Mouse (Mus musculus): ENCODE data around the gene Ttll4. TPM values are rescaled to one million over a fixed set of nuclear protein-coding genes. Genes with fewer than 3 reads are reported as not detected.

Gene Ttll4
- polyA plus RNA-seq, 1 experiment = 137 TPM

DNA sequence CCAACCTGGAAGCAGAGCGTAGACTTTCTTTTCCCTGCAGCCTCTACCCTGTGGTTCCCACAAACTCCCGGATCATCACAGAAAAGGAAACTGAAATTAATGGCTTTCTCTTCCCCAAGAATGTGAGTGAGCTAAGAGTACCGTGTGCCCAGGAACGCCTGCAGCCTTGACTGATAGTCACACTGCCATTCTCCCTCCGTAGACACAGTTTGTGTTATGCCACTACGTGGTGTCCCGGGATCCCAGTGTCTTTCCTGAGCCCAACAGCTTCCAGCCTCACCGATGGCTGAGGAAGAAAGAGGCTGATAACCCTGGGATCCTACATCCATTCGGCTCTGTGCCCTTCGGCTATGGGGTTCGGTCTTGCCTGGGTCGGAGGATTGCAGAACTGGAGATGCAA lies 75.4 kb downstream of the Ttll4 start:
- no peak overlapping the region for H3K4me3 ChIP-seq (ENCODE audit: insufficient read depth, low read depth, low read length)
- 90% methylated on average over 12 of the region's 12 CpGs for WGBS
- no peaks in the 10 kb centered on the region for H3K4me1 ChIP-seq (ENCODE audit: control insufficient read depth, insufficient read depth, low read length)
- no peak overlapping the region for H3K27ac ChIP-seq (ENCODE audit: insufficient read depth, low read depth, low read length)
- TF ChIP-seq POLR2A (IDR thresholded peaks at IDR 0.05; ENCODE audit: insufficient read depth, low read depth, low read length) (no peak), CTCF (IDR thresholded peaks at IDR 0.05; ENCODE audit: insufficient read depth, low read depth, low read length) (no peak)

- Histone ChIP-seq H3K4me1 (ENCODE audit: control insufficient read depth, insufficient read depth, low read length) (no peaks in the 10 kb centered on the region), H3K27ac (ENCODE audit: insufficient read depth, low read depth, low read length) (no peak overlapping the region), H3K4me3 (ENCODE audit: insufficient read depth, low read depth, low read length) (no peak overlapping the region)
- WGBS = 78% methylated on average over 7 of the region's 7 CpGs
- TF ChIP-seq POLR2A (IDR thresholded peaks at IDR 0.05; ENCODE audit: insufficient read depth, low read depth, low read length) = no peak
Measured at GRCm38 (mm10) chr1:74737500-74737899, 76.0 kb downstream of the Ttll4 start.

DNA sequence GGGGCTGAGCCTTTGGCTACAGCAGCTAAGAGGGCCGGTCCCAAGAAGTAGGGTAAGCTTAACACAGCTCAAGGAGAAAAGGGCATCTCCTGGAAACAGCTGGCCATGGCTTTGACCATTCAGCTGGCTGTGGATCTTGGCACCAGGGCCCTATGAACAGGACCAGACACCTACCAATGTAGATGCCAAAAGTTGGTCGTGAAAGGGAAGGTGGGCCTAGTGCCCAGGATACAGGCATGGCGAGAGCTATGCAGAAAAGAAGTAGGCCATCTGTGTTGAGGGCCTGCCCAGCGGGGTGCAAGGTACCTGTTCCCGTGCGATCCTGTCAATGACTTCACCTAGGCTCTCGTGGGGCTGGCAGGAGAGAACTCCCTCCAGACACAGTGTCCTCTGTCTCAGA lies 79.3 kb downstream of the Ttll4 start:
- Histone ChIP-seq H3K4me1 (ENCODE audit: control insufficient read depth, insufficient read depth, low read length) (no peaks in the 10 kb centered on the region), H3K4me3 (ENCODE audit: insufficient read depth, low read depth, low read length) (no peak overlapping the region), H3K27ac (ENCODE audit: insufficient read depth, low read depth, low read length) (no peak overlapping the region)
- TF ChIP-seq CTCF (IDR thresholded peaks at IDR 0.05; ENCODE audit: insufficient read depth, low read depth, low read length) (no peak), POLR2A (IDR thresholded peaks at IDR 0.05; ENCODE audit: insufficient read depth, low read depth, low read length) (no peak)
- 81% methylated on average over 7 of the region's 7 CpGs for WGBS

DNA sequence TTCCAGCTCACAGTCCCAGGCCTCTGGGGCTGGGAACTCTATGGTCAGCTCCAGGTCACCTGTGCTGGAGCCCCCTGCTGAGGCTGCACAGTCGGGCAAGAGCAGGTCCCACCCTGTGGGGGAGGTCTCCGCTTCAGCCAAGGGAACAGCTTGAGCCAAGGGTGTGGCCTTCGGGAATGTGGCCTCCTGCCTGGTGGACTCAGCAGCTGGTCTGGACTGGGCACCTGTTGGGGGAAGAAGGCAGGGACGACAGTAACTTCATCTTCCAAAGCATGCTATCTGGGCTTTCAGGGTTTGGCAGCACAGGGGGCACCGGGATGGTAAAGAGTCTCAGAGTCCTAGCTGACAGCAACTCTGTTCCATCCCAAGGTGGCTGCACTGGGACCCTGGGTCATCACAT lies 85.8 kb downstream of the Ttll4 start:
- 84% methylated on average over 5 of the region's 5 CpGs for WGBS
- Histone ChIP-seq H3K4me1 (ENCODE audit: control insufficient read depth, insufficient read depth, low read length) (peaks cover 9% of the 10 kb centered on the region), H3K4me3 (ENCODE audit: insufficient read depth, low read depth, low read length) (no peak overlapping the region), H3K27ac (ENCODE audit: insufficient read depth, low read depth, low read length) (no peak overlapping the region)
- TF ChIP-seq POLR2A (IDR thresholded peaks at IDR 0.05; ENCODE audit: insufficient read depth, low read depth, low read length) = no peak
- no peak for TF ChIP-seq CTCF (IDR thresholded peaks at IDR 0.05; ENCODE audit: insufficient read depth, low read depth, low read length)

DNA sequence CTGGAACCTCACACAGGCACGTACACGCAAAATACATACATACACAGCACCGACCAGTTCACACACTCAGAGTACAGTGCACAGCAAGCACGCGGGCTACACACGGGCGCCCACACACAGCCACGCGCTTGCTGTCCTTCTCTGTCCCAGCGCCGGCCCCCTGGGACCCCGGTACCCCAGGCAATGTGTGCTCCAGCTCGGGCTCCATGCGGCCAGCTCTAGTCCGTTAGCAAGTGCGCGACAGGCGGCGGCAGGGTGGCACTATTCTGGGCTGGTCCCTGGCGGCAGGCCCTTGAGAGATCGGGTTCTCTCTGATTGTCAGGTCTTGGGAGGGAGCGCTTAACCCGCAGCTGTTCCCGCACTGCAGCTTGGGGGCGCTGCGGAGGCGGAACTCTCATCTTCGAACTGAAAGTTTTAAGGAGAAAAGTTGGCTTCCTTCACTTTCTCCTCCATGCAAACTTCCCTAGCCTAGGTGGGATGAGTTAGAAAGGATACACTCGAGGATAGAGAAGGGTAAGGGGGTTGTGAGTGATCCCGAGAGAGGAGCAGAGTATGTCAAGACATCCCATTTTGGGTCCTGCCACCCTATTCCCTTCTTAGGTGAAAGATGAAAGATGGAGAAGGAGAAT lies 87.2 kb downstream of the Ttll4 start, which contains the start of gene Prkag3:
Prkag3 (minus strand) TSS at position 579 of the 629 bp plus-strand sequence.
- Histone ChIP-seq H3K4me3 (ENCODE audit: insufficient read depth, low read depth, low read length) (peak within 1 kb of the TSS; percentile 24), H3K4me1 (ENCODE audit: control insufficient read depth, insufficient read depth, low read length) (peaks cover 9% of the 10 kb centered on the region), H3K27ac (ENCODE audit: insufficient read depth, low read depth, low read length) (no peak within 1 kb of the TSS)
- 9% methylated on average over 30 of the region's 30 CpGs for WGBS
- peak; percentile 51 for TF ChIP-seq CTCF (IDR thresholded peaks at IDR 0.05; ENCODE audit: insufficient read depth, low read depth, low read length)
- TF ChIP-seq POLR2A (IDR thresholded peaks at IDR 0.05; ENCODE audit: insufficient read depth, low read depth, low read length) = no peak

DNA sequence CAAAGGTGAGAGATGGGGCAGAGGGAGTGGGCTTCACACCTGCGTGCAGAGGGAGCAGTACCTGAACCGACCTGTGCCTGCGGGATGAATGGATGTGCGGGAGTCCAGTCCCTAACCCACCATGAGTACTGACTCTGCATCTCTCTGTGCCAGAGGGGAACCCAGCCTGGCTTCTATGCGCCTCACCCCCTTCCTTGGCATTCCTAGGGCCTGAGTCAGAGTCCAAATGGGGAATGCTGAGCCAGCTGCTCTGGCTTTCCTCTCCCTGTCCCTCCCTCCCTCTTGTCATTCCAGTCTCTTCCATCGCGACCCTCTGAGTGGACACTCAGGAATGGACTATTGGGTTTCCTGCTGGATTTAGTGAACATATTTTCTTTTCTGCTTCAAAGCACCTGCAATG lies 87.8 kb downstream of the Ttll4 start:
- Histone ChIP-seq H3K4me1 (ENCODE audit: control insufficient read depth, insufficient read depth, low read length) (peaks cover 9% of the 10 kb centered on the region), H3K4me3 (ENCODE audit: insufficient read depth, low read depth, low read length) (no peak overlapping the region), H3K27ac (ENCODE audit: insufficient read depth, low read depth, low read length) (no peak overlapping the region)
- no peak for TF ChIP-seq CTCF (IDR thresholded peaks at IDR 0.05; ENCODE audit: insufficient read depth, low read depth, low read length)
- TF ChIP-seq POLR2A (IDR thresholded peaks at IDR 0.05; ENCODE audit: insufficient read depth, low read depth, low read length) = no peak
- 45% methylated on average over 7 of the region's 7 CpGs for WGBS

- WGBS = 53% methylated on average over 4 of the region's 4 CpGs
- TF ChIP-seq CTCF (IDR thresholded peaks at IDR 0.05; ENCODE audit: insufficient read depth, low read depth, low read length) (no peak), POLR2A (IDR thresholded peaks at IDR 0.05; ENCODE audit: insufficient read depth, low read depth, low read length) (no peak)
Measured at GRCm38 (mm10) chr1:74750683-74751082, 89.1 kb downstream of the Ttll4 start.

DNA sequence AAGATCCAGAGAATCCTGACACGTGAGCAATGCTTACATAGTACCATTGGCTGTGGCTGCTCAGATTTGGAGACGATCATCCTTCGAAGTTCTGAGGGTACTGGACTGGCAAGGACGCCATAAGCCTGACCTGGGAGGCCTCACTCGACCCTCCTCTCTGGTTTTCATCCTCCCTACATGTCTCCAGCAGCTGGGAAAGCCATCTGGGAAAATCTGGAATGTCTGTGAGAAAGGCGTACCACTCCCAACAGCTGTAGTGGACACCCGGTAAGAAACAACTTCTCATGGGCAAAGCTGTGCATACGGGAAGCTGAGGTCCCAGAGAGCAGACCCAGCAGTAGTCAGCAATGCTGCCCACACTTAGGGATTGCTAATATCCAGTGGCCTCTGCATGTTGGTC lies 90.6 kb downstream of the Ttll4 start:
- TF ChIP-seq POLR2A (IDR thresholded peaks at IDR 0.05; ENCODE audit: insufficient read depth, low read depth, low read length) = no peak
- Histone ChIP-seq H3K4me1 (ENCODE audit: control insufficient read depth, insufficient read depth, low read length) (peaks cover 9% of the 10 kb centered on the region), H3K27ac (ENCODE audit: insufficient read depth, low read depth, low read length) (no peak overlapping the region), H3K4me3 (ENCODE audit: insufficient read depth, low read depth, low read length) (no peak overlapping the region)
- WGBS = 89% methylated on average over 8 of the region's 8 CpGs

More at GRCm38 (mm10) chr1:74750683-74751082, 89.1 kb downstream of the Ttll4 start:
- no peak overlapping the region for H3K4me3 ChIP-seq (ENCODE audit: insufficient read depth, low read depth, low read length)
- H3K27ac ChIP-seq (ENCODE audit: insufficient read depth, low read depth, low read length) = no peak overlapping the region
- H3K4me1 ChIP-seq (ENCODE audit: control insufficient read depth, insufficient read depth, low read length) = peaks cover 9% of the 10 kb centered on the region

- no peak for TF ChIP-seq POLR2A (IDR thresholded peaks at IDR 0.05; ENCODE audit: insufficient read depth, low read depth, low read length)
- no peak for TF ChIP-seq CTCF (IDR thresholded peaks at IDR 0.05; ENCODE audit: insufficient read depth, low read depth, low read length)
- H3K27ac ChIP-seq (ENCODE audit: insufficient read depth, low read depth, low read length) = no peak overlapping the region
- H3K4me1 ChIP-seq (ENCODE audit: control insufficient read depth, insufficient read depth, low read length) = peaks cover 9% of the 10 kb centered on the region
- WGBS = 97% methylated on average over 3 of the region's 3 CpGs
- no peak overlapping the region for H3K4me3 ChIP-seq (ENCODE audit: insufficient read depth, low read depth, low read length)
Measured at GRCm38 (mm10) chr1:74752833-74753232, 91.3 kb downstream of the Ttll4 start.

Other genes with a start within 250 kb of the Ttll4 start
- not detected in 2 replicates for gene Cnot9, start 155.7 kb upstream of the Ttll4 start, polyA plus RNA-seq (2012; ENCODE audit: insufficient read depth, insufficient read length, low replicate concordance, missing spikeins)
- not detected in 2 replicates for gene Plcd4, start 118.9 kb upstream of the Ttll4 start, polyA plus RNA-seq (2012; ENCODE audit: insufficient read depth, insufficient read length, low replicate concordance, missing spikeins)
- gene Usp37, start 117.5 kb upstream of the Ttll4 start, polyA plus RNA-seq (2012; ENCODE audit: insufficient read depth, insufficient read length, low replicate concordance, missing spikeins) = not detected in 2 replicates
- gene Zfp142, start 73.5 kb upstream of the Ttll4 start, polyA plus RNA-seq (2012; ENCODE audit: insufficient read depth, insufficient read length, low replicate concordance, missing spikeins) = not detected in 2 replicates
- not detected in 2 replicates for gene Bcs1l, start 73.5 kb upstream of the Ttll4 start, polyA plus RNA-seq (2012; ENCODE audit: insufficient read depth, insufficient read length, low replicate concordance, missing spikeins)
- gene Rnf25, start 60.3 kb upstream of the Ttll4 start, polyA plus RNA-seq (2012; ENCODE audit: insufficient read depth, insufficient read length, low replicate concordance, missing spikeins) = not detected in 2 replicates
- gene Stk36, start 60.3 kb upstream of the Ttll4 start, polyA plus RNA-seq (2012; ENCODE audit: insufficient read depth, insufficient read length, low replicate concordance, missing spikeins) = not detected in 2 replicates
- not detected in 2 replicates for gene Cyp27a1, start 51.8 kb downstream of the Ttll4 start, polyA plus RNA-seq (2012; ENCODE audit: insufficient read depth, insufficient read length, low replicate concordance, missing spikeins)
- not detected in 2 replicates for gene Prkag3, start 87.5 kb downstream of the Ttll4 start, polyA plus RNA-seq (2012; ENCODE audit: insufficient read depth, insufficient read length, low replicate concordance, missing spikeins)
- gene Wnt6, start 110.1 kb downstream of the Ttll4 start, polyA plus RNA-seq (2012; ENCODE audit: insufficient read depth, insufficient read length, low replicate concordance, missing spikeins) = not detected in 2 replicates
- not detected in 2 replicates for gene Wnt10a, start 129.8 kb downstream of the Ttll4 start, polyA plus RNA-seq (2012; ENCODE audit: insufficient read depth, insufficient read length, low replicate concordance, missing spikeins)
- gene Cdk5r2, start 193.2 kb downstream of the Ttll4 start, polyA plus RNA-seq (2012; ENCODE audit: insufficient read depth, insufficient read length, low replicate concordance, missing spikeins) = not detected in 2 replicates
- gene Fev, start 223.7 kb downstream of the Ttll4 start, polyA plus RNA-seq (2012; ENCODE audit: insufficient read depth, insufficient read length, low replicate concordance, missing spikeins) = not detected in 2 replicates
- gene Cryba2, start 231.4 kb downstream of the Ttll4 start, polyA plus RNA-seq (2012; ENCODE audit: insufficient read depth, insufficient read length, low replicate concordance, missing spikeins) = not detected in 2 replicates

All from olfactory bulb, adult 2 months (tissue).